Mouse (Mus musculus) stomach, embryonic 14.5 days (tissue): ENCODE measurements at regions not wholly inside any gene's neighbourhood (a gene's known extent, or its start where the extent isn't known, plus 50 kb on each side); places are given as distances from the start of the nearest gene placed in this dataset.

Source experiments
- ATAC-seq: fragments of 200-750 bp; cut with Nextera tagmentation; 2 replicates; pipeline ENCODE4 v1.8.0; 2017; ENCODE audit warnings: low read depth, moderate TSS enrichment; ENCODE audit not compliant: insufficient number of reproducible peaks, insufficient read depth, low FRiP score
- H3K27ac ChIP-seq: fragments of 300-500 bp; sonication (generic); 2 replicates; pipeline ENCODE4 v1.5.1; 2014; ENCODE audit warnings: mild to moderate bottlenecking, low read length, moderate library complexity, mixed read lengths
- H3K27me3 ChIP-seq: fragments of 300-500 bp; sonication (generic); 2 replicates; pipeline ENCODE4 v1.6.1; 2014; ENCODE audit warnings: low read length, control low read depth, mixed read lengths; ENCODE audit not compliant: control insufficient read depth, insufficient read depth
- H3K36me3 ChIP-seq: fragments of 300-500 bp; sonication (generic); 2 replicates; pipeline ENCODE4 v1.6.1; 2014; ENCODE audit warnings: mild to moderate bottlenecking, control low read depth, low read length, moderate library complexity, mixed read lengths; ENCODE audit not compliant: control insufficient read depth, insufficient read depth
- H3K4me1 ChIP-seq: fragments of 300-500 bp; sonication (generic); 2 replicates; pipeline ENCODE4 v1.6.1; 2014; ENCODE audit warnings: low read length, control low read depth, mixed read lengths; ENCODE audit not compliant: control insufficient read depth, insufficient read depth
- H3K4me2 ChIP-seq: fragments of 300-500 bp; sonication (generic); replicated peaks from 2 replicates; pipeline ENCODE4 v1.6.1; 2014; ENCODE audit warnings: low read depth, low read length, control low read depth
- H3K4me3 ChIP-seq: fragments of 300-500 bp; sonication (generic); 2 replicates; pipeline ENCODE4 v1.5.1; 2014; ENCODE audit warnings: low read depth, low read length, control low read depth
- H3K9ac ChIP-seq: fragments of 300-500 bp; sonication (generic); replicated peaks from 2 replicates; pipeline ENCODE4 v1.6.1; 2014; ENCODE audit warnings: low read depth, mild to moderate bottlenecking, control low read depth, low read length, moderate library complexity, mixed read lengths
- H3K9me3 ChIP-seq: fragments of 300-500 bp; sonication (generic); 2 replicates; pipeline ENCODE4 v1.6.1; 2016; ENCODE audit warnings: low read depth, low read length, control low read depth; ENCODE audit not compliant: control insufficient read depth
- WGBS: fragments of 180-500 bp; shearing (Covaris S2); extraction: QIAGEN DNeasy Blood & Tissue Kit; methylation state at CpG from one replicate; pipeline ENCODE4 v1.1.7; 2014; 5-methylcytosine and 5-hydroxymethylcytosine counted together

DNA sequence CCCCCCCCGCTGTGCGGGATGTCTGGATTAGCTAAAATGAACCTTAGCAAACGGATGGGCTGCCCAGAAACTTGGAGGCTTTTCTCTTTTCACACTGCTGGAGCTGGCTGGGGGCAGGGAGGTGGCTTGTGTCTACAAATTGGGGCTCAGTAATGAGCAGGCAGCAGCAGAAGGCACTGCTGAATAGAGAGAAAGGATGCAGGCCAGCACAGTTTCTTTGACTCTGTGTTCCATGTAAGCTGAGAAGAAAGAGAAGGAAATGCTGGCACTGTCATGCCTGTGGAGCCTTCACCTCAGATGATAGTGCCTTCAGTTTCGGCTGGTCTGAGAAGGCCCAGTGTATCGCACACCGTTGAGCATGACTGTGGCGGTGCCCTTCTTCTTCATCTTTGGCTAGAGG, 305.6 kb upstream of the Adgrl2 start:
- no peak overlapping the region for H3K4me2 ChIP-seq
- no peak overlapping the region for H3K27ac ChIP-seq
- no peak for ATAC-seq
- no peaks in the 10 kb centered on the region for H3K4me1 ChIP-seq
- H3K4me3 ChIP-seq, result no peak overlapping the region
- H3K9ac ChIP-seq, result no peak overlapping the region
- no peaks in the 10 kb centered on the region for H3K27me3 ChIP-seq
- H3K36me3 ChIP-seq, result no peaks in the 10 kb centered on the region
- no peaks in the 10 kb centered on the region for H3K9me3 ChIP-seq
- 68% methylated on average over 6 of the region's 7 CpGs for WGBS

DNA sequence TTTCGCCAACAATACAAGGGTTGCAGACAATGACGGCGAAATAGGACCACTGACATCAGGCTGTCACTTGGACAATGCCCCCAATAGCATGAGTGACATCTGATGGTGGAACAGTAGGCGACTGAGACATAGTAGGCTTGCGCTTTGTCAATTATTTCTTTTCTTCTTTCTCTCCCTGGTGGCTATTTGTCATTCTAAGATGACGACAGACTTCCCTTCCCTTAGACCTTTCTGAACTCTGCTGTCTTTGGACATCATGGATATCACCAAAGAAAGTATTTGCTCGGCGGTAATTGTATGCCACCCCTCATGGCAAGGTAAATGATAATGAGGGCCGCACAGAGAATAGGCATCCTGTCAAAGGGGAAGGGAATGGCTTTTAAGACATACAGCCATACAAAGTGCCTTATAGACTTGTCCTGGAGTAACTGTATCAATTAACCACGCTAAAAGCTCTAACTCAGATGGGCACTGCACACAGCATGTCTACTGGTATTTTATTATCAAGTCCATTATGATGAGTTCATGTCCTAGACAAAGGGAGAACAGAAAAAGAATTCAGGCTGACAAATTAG, 305.0 kb upstream of the Adgrl2 start:
- no peak overlapping the region for H3K4me2 ChIP-seq
- no peak overlapping the region for H3K4me3 ChIP-seq
- no peaks in the 10 kb centered on the region for H3K4me1 ChIP-seq
- no peaks in the 10 kb centered on the region for H3K27me3 ChIP-seq
- H3K36me3 ChIP-seq, result no peaks in the 10 kb centered on the region
- WGBS, result 77% methylated on average over 10 of the region's 10 CpGs
- no peaks in the 10 kb centered on the region for H3K9me3 ChIP-seq
- no peak for ATAC-seq
- no peak overlapping the region for H3K9ac ChIP-seq
- no peak overlapping the region for H3K27ac ChIP-seq

DNA sequence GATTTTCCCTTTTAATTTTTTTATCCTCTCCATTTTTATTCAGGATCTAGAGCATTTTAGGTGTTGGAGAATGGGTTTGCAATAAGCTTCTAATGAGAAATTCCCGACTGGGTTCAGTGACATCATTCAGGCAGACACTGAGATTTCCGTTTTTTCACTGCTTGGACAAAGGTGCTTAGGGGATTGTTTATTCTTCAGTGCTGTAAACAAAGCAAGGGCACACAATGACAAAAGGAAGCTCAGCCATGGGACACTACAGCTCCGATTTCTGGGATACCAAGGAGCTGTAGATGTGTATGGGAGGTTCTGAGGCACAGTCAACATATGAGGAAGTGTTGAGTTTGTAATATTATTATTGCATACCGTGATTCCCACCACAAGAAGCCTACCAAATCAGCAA, 304.1 kb upstream of the Adgrl2 start:
- no peaks in the 10 kb centered on the region for H3K4me1 ChIP-seq
- no peak overlapping the region for H3K4me3 ChIP-seq
- 61% methylated on average over 4 of the region's 4 CpGs for WGBS
- no peaks in the 10 kb centered on the region for H3K36me3 ChIP-seq
- H3K9ac ChIP-seq, result no peak overlapping the region
- H3K9me3 ChIP-seq, result no peaks in the 10 kb centered on the region
- H3K4me2 ChIP-seq, result no peak overlapping the region
- no peak for ATAC-seq
- H3K27me3 ChIP-seq, result no peaks in the 10 kb centered on the region
- no peak overlapping the region for H3K27ac ChIP-seq

DNA sequence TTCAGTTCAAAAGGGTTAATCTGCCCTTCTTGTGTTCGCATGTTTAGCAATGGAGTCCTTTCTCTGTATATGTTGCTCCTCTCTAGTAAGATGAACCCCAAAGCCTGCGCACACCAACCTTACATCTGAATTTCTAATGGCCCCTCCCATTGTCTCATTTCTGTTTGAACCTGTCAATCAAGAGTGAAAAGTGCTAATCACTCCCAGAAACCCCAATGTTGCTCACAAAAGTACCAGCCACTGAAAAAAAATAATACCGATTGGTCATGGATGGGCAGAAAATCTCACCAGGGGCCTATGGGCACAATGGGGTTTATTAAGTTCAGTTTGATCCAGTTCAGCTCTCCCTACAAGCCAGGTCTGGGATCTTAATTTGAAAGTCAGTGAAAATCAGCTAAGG, 302.1 kb upstream of the Adgrl2 start:
- H3K4me3 ChIP-seq, result no peak overlapping the region
- H3K9me3 ChIP-seq, result no peaks in the 10 kb centered on the region
- no peaks in the 10 kb centered on the region for H3K4me1 ChIP-seq
- no peak overlapping the region for H3K9ac ChIP-seq
- WGBS, result 93% methylated on average over 3 of the region's 3 CpGs
- H3K27me3 ChIP-seq, result no peaks in the 10 kb centered on the region
- no peak overlapping the region for H3K4me2 ChIP-seq
- H3K27ac ChIP-seq, result no peak overlapping the region
- no peak for ATAC-seq
- no peaks in the 10 kb centered on the region for H3K36me3 ChIP-seq

DNA sequence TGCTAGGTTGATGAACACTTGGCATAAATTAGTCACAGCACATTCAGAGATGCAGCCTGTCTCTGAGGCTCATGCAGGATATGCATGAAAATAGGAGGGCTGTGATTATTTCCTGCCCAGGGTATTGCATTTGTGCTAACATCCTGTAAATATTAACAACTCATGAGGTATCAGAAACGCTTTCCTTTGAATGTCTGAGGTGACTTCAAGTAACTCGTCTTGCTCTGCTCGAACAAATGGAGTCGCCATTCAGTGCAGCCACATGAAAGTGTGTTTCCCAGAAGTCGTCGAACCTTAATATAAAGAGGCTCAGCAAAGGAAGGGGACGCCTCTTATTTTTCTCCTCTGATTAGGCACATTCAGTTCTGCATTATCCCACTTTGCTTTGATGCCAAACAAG, 301.1 kb upstream of the Adgrl2 start:
- H3K27ac ChIP-seq, result no peak overlapping the region

DNA sequence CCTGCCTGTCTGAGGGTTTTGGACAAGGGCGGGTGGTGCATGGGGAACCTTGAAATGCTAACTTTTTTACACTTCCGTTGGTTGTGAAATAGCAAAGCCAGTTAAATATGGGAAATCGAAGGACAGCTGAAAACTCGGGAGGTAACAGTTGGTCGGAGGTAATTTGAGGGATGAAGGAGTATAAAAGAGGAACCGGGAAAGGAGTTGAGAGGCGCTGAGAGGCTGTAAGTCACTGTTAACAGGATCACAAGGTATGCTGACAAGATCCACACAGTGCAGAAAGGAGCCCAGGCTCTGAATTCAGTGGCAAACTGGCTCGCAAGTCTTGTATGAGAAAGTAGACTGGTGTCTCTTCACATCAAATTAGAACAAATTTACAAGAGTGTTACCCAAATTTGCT, 299.9 kb upstream of the Adgrl2 start:
- Histone ChIP-seq H3K27me3 (no peaks in the 10 kb centered on the region), H3K9me3 (no peaks in the 10 kb centered on the region), H3K27ac (no peak overlapping the region), H3K4me1 (no peaks in the 10 kb centered on the region), H3K4me3 (no peak overlapping the region), H3K4me2 (no peak overlapping the region), H3K36me3 (no peaks in the 10 kb centered on the region), H3K9ac (no peak overlapping the region)
- ATAC-seq, result no peak
- 71% methylated on average over 8 of the region's 8 CpGs for whole genome bisulfite sequencing

More for the DNA sequence above, 301.1 kb upstream of the Adgrl2 start:
- Histone ChIP-seq H3K9ac (no peak overlapping the region), H3K4me3 (no peak overlapping the region), H3K36me3 (no peaks in the 10 kb centered on the region), H3K4me1 (no peaks in the 10 kb centered on the region), H3K27me3 (no peaks in the 10 kb centered on the region), H3K4me2 (no peak overlapping the region), H3K9me3 (no peaks in the 10 kb centered on the region)
- 76% methylated on average over 7 of the region's 7 CpGs for WGBS
- no peak for ATAC-seq

DNA sequence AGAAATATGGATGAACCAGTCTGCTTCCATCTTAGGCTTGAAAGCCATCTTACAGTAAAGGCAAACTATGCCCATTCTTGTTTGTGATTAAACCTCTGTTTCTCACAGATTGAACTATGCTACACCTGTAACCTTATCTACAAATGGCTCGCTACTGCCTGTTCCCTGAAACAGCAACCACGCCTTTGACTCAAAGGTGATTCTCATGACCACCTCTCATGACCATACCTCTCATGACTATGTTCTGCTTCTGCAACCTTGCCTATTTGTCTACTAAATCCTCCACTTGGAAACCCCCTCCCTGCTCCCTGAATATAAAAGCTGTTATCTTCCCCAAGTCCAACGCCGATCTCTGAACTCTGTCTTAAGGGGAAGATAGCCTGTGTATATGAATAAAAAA, 296.7 kb upstream of the Adgrl2 start:
- ATAC-seq, result no peak
- Histone ChIP-seq H3K9ac (no peak overlapping the region), H3K4me1 (no peaks in the 10 kb centered on the region), H3K4me3 (no peak overlapping the region), H3K36me3 (no peaks in the 10 kb centered on the region), H3K4me2 (no peak overlapping the region), H3K9me3 (no peaks in the 10 kb centered on the region), H3K27me3 (no peaks in the 10 kb centered on the region), H3K27ac (no peak overlapping the region)
- 81% methylated on average over 4 of the region's 4 CpGs for WGBS

DNA sequence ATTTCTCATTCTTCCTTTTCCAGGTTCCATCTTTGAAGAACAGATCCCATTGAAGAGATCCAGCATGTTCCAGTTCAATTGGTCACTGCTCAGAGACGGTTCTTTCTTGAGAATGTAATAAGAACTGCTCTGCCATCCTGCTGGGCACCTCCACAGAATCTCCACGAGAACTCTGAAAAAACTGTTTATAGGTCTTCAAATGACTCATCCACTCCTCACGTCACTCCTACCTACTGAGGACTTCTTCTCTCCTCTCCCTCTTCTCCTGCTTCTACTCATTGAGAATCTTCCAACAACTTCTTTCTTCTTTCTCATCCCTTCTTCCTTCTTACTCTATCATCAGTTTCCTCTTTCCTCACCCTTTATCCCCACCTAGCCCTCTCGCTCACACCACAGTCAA, 294.6 kb upstream of the Adgrl2 start:
- WGBS, result 86% methylated on average over 4 of the region's 4 CpGs
- Histone ChIP-seq H3K4me2 (no peak overlapping the region), H3K4me3 (no peak overlapping the region), H3K9me3 (no peaks in the 10 kb centered on the region), H3K4me1 (no peaks in the 10 kb centered on the region), H3K36me3 (no peaks in the 10 kb centered on the region), H3K27me3 (no peaks in the 10 kb centered on the region), H3K27ac (no peak overlapping the region), H3K9ac (no peak overlapping the region)
- ATAC-seq, result no peak
